Mouse (Mus musculus) liver, embryonic 12.5 days (tissue): ENCODE measurements at regions not wholly inside any gene's neighbourhood (a gene's known extent, or its start where the extent isn't known, plus 50 kb on each side); places are given as distances from the start of the nearest gene placed in this dataset.
A peak's percentile ranks its signal among the peaks of the same experiment; 100 is the strongest.

Experiments
- ATAC-seq: fragments of 200-750 bp; cut with Nextera tagmentation; 2 replicates; pipeline ENCODE4 v1.8.0; 2017; ENCODE audit warnings: moderate number of reproducible peaks, mild to moderate bottlenecking, moderate library complexity
- H3K27ac ChIP-seq: fragments of 300-500 bp; sonication (generic); 2 replicates; pipeline ENCODE4 v1.5.1; 2016; ENCODE audit warnings: mild to moderate bottlenecking
- H3K27me3 ChIP-seq: fragments of 300-500 bp; sonication (generic); replicated peaks from 2 replicates; pipeline ENCODE4 v1.6.1; 2016; ENCODE audit warnings: mild to moderate bottlenecking, moderate library complexity
- H3K36me3 ChIP-seq: fragments of 300-500 bp; sonication (generic); 2 replicates; pipeline ENCODE4 v1.6.1; 2016; ENCODE audit warnings: mild to moderate bottlenecking, moderate library complexity
- H3K4me1 ChIP-seq: fragments of 300-500 bp; sonication (generic); 2 replicates; pipeline ENCODE4 v1.6.1; 2016
- H3K4me2 ChIP-seq: fragments of 300-500 bp; sonication (generic); 2 replicates; pipeline ENCODE4 v1.6.1; 2016; ENCODE audit warnings: mild to moderate bottlenecking, moderate library complexity
- H3K4me3 ChIP-seq: fragments of 300-500 bp; sonication (generic); 2 replicates; pipeline ENCODE4 v1.5.1; 2016; ENCODE audit warnings: mild to moderate bottlenecking, moderate library complexity
- H3K9ac ChIP-seq: fragments of 300-500 bp; sonication (generic); 2 replicates; pipeline ENCODE4 v1.6.1; 2016; ENCODE audit warnings: mild to moderate bottlenecking, moderate library complexity
- H3K9me3 ChIP-seq: fragments of 300-500 bp; sonication (generic); replicated peaks from 2 replicates; pipeline ENCODE4 v1.6.1; 2016; ENCODE audit warnings: mild to moderate bottlenecking, moderate library complexity
- WGBS: fragments of 180-500 bp; shearing (Covaris S2); methylation state at CpG from one replicate; pipeline ENCODE4 v1.1.7; 2016; ENCODE audit not compliant: insufficient replicate concordance; 5-methylcytosine and 5-hydroxymethylcytosine counted together

GRCm38 (mm10) chr13:85418671-85419070 is 129.7 kb upstream of the Rasa1 start:
- Histone ChIP-seq H3K9me3 (no peaks in the 10 kb centered on the region), H3K4me1 (no peaks in the 10 kb centered on the region), H3K4me3 (no peak overlapping the region), H3K27ac (no peak overlapping the region), H3K27me3 (no peaks in the 10 kb centered on the region), H3K36me3 (no peaks in the 10 kb centered on the region), H3K4me2 (no peak overlapping the region), H3K9ac (no peak overlapping the region)
- no peak for ATAC-seq
- WGBS, result 69% methylated on average over 1 of the region's 1 CpGs

GRCm38 (mm10) chr13:85414951-85415350 is 126.0 kb upstream of the Rasa1 start:
- no peaks in the 10 kb centered on the region for H3K27me3 ChIP-seq
- H3K9me3 ChIP-seq, result no peaks in the 10 kb centered on the region
- H3K4me3 ChIP-seq, result no peak overlapping the region
- 62% methylated on average over 4 of the region's 4 CpGs for WGBS
- ATAC-seq, result no peak
- no peak overlapping the region for H3K9ac ChIP-seq
- no peaks in the 10 kb centered on the region for H3K4me1 ChIP-seq
- no peaks in the 10 kb centered on the region for H3K36me3 ChIP-seq
- H3K4me2 ChIP-seq, result no peak overlapping the region
- H3K27ac ChIP-seq, result no peak overlapping the region

- Histone ChIP-seq H3K4me1 (no peaks in the 10 kb centered on the region), H3K9ac (no peak overlapping the region), H3K4me3 (no peak overlapping the region), H3K27me3 (no peaks in the 10 kb centered on the region), H3K4me2 (no peak overlapping the region), H3K36me3 (no peaks in the 10 kb centered on the region), H3K9me3 (no peaks in the 10 kb centered on the region), H3K27ac (no peak overlapping the region)
- peak; percentile 47; the same call in 1 of the 2 replicates for ATAC-seq
- WGBS, result 24% methylated on average over 3 of the region's 3 CpGs
Observed at GRCm38 (mm10) chr13:85411327-85411726, 122.4 kb upstream of the Rasa1 start.

GRCm38 (mm10) chr13:85398834-85399233 is 109.9 kb upstream of the Rasa1 start:
- no peak for ATAC-seq
- no peak overlapping the region for H3K4me2 ChIP-seq
- H3K36me3 ChIP-seq, result no peaks in the 10 kb centered on the region
- no peaks in the 10 kb centered on the region for H3K4me1 ChIP-seq
- no peaks in the 10 kb centered on the region for H3K9me3 ChIP-seq
- H3K4me3 ChIP-seq, result no peak overlapping the region
- no peaks in the 10 kb centered on the region for H3K27me3 ChIP-seq
- no peak overlapping the region for H3K27ac ChIP-seq
- 38% methylated on average over 5 of the region's 5 CpGs for whole genome bisulfite sequencing
- no peak overlapping the region for H3K9ac ChIP-seq

- Histone ChIP-seq H3K4me3 (no peak overlapping the region), H3K4me2 (no peak overlapping the region), H3K36me3 (no peaks in the 10 kb centered on the region), H3K4me1 (no peaks in the 10 kb centered on the region), H3K9ac (no peak overlapping the region), H3K9me3 (no peaks in the 10 kb centered on the region), H3K27me3 (no peaks in the 10 kb centered on the region), H3K27ac (no peak overlapping the region)
- no peak for ATAC-seq
- 47% methylated on average over 3 of the region's 3 CpGs for WGBS
Observed at GRCm38 (mm10) chr13:85376338-85376998, 87.5 kb upstream of the Rasa1 start.

GRCm38 (mm10) chr13:85359621-85360020 is 70.7 kb upstream of the Rasa1 start:
- no peak overlapping the region for H3K4me3 ChIP-seq
- 60% methylated on average over 2 of the region's 2 CpGs for WGBS
- no peak overlapping the region for H3K27ac ChIP-seq
- H3K36me3 ChIP-seq, result no peaks in the 10 kb centered on the region
- no peak overlapping the region for H3K9ac ChIP-seq
- no peak overlapping the region for H3K4me2 ChIP-seq
- ATAC-seq, result no peak
- no peaks in the 10 kb centered on the region for H3K4me1 ChIP-seq
- no peaks in the 10 kb centered on the region for H3K9me3 ChIP-seq
- no peaks in the 10 kb centered on the region for H3K27me3 ChIP-seq

- no peak overlapping the region for H3K4me3 ChIP-seq
- no peak overlapping the region for H3K4me2 ChIP-seq
- no peaks in the 10 kb centered on the region for H3K36me3 ChIP-seq
- H3K27ac ChIP-seq, result no peak overlapping the region
- H3K4me1 ChIP-seq, result no peaks in the 10 kb centered on the region
- no peak overlapping the region for H3K9ac ChIP-seq
- no peaks in the 10 kb centered on the region for H3K9me3 ChIP-seq
- no peak for ATAC-seq
- WGBS, result 72% methylated on average over 6 of the region's 6 CpGs
- no peaks in the 10 kb centered on the region for H3K27me3 ChIP-seq
Observed at GRCm38 (mm10) chr13:85359143-85359542, 70.2 kb upstream of the Rasa1 start.

GRCm38 (mm10) chr13:85352061-85352460 is 63.1 kb upstream of the Rasa1 start:
- ATAC-seq, result no peak
- H3K9ac ChIP-seq, result no peak overlapping the region
- H3K27me3 ChIP-seq, result no peaks in the 10 kb centered on the region
- no peak overlapping the region for H3K4me3 ChIP-seq
- no peak overlapping the region for H3K4me2 ChIP-seq
- H3K36me3 ChIP-seq, result no peaks in the 10 kb centered on the region
- H3K4me1 ChIP-seq, result no peaks in the 10 kb centered on the region
- H3K27ac ChIP-seq, result no peak overlapping the region
- WGBS, result 67% methylated on average over 3 of the region's 3 CpGs
- no peaks in the 10 kb centered on the region for H3K9me3 ChIP-seq
